Mouse (Mus musculus): ENCODE measurements at regions not wholly inside any gene's neighbourhood (a gene's known extent, or its start where the extent isn't known, plus 50 kb on each side); places are given as distances from the start of the nearest gene placed in this dataset.

GRCm38 (mm10) chr7:136016918-136017317 is 300.8 kb upstream of the Mki67 start:
- no peak for DNase-seq (ENCODE audit: extremely low spot score in 1 of 2, low spot score in 2 of 2)
- intact Hi-C loops (cut with DNase I), result no loop called here

GRCm38 (mm10) chr7:136020577-136020976 is 304.4 kb upstream of the Mki67 start:
- no peak for DNase-seq (ENCODE audit: extremely low spot score in 1 of 2, low spot score in 2 of 2)
- intact Hi-C loops (cut with DNase I), result no loop called here

DNA sequence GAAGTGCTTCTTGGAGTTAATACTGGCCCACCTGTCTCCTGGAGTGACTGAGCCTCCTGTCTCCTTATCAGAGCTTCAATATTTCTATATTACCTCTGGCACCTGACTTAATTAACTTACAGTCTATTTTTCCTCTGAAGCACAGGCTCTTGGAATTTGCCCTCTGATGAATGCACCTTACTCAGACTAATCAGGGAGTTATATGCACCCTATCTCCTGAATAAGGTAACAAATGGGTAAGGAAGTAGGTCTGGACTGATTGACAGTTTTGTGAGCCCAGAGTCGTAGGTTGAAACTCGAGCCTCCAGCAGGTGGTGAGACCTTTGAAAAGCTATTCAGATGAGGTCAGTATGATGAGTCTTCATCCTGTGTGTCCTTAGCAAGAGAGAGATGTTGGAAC is 304.9 kb upstream of the Mki67 start:
- intact Hi-C loops (cut with DNase I), result no loop called here

GRCm38 (mm10) chr7:136022781-136023448 is 306.8 kb upstream of the Mki67 start:
- intact Hi-C loops (cut with DNase I), result no loop called here
- no peak for DNase-seq (ENCODE audit: extremely low spot score in 1 of 2, low spot score in 2 of 2)

More for the DNA sequence above, 304.9 kb upstream of the Mki67 start:
- no peak for DNase-seq (ENCODE audit: extremely low spot score in 1 of 2, low spot score in 2 of 2)

GRCm38 (mm10) chr7:136026451-136026850 is 310.3 kb upstream of the Mki67 start:
- DNase-seq (ENCODE audit: extremely low spot score in 1 of 2, low spot score in 2 of 2), result peak in 1 of 2 experiments; percentile 16
- intact Hi-C loops (cut with DNase I), result no loop called here

DNA sequence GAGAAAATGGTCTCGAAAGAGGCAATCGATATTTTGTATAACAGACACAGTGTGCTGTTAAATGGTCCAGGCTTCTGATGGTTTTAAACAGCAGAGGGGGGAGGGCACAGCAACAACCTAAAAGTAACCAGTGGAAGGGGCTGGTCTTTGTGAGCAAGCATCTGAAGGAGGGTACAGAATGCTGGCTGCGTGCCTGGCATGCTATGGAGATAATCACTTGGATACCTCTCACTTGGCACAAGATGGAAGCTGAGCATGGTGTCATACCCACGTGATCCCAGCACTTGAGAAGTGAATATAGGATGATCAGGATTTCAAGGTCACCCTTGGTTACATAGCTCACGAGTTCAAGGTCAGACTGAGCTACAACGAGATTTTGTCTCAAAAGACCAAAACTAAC is 315.9 kb upstream of the Mki67 start:
- DNase-seq (ENCODE audit: extremely low spot score in 1 of 2, low spot score in 2 of 2), result no peak
- intact Hi-C loops (cut with DNase I), result no loop called here

GRCm38 (mm10) chr7:136033536-136033935 is 317.4 kb upstream of the Mki67 start:
- no peak for DNase-seq (ENCODE audit: extremely low spot score in 1 of 2, low spot score in 2 of 2)
- intact Hi-C loops (cut with DNase I), result no loop called here

DNA sequence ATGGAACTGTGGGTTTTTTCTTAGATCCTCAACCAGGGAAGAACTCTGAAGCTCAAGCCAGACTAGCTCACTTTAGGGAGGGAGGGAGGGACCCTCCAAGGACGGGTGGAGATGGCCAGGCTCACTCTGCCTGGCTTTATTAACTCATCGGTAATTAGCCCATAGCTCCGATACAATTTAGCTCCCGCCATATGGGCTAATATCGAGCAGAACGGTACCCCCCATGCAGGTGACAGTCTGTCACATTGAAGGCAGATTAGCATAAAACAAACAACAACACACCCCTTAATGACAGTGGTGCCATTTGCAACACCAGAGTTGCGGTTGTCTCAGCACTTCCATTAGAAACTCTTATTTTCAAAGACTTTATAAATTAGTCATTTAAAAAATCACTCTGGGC is 319.6 kb upstream of the Mki67 start:
- DNase-seq (ENCODE audit: extremely low spot score in 1 of 2, low spot score in 2 of 2), result no peak
- intact Hi-C loops (cut with DNase I), result no loop called here

GRCm38 (mm10) chr7:136038072-136038471 is 321.9 kb upstream of the Mki67 start:
- DNase-seq (ENCODE audit: extremely low spot score in 1 of 2, low spot score in 2 of 2), result no peak
- intact Hi-C loops (cut with DNase I), result no loop called here

DNA sequence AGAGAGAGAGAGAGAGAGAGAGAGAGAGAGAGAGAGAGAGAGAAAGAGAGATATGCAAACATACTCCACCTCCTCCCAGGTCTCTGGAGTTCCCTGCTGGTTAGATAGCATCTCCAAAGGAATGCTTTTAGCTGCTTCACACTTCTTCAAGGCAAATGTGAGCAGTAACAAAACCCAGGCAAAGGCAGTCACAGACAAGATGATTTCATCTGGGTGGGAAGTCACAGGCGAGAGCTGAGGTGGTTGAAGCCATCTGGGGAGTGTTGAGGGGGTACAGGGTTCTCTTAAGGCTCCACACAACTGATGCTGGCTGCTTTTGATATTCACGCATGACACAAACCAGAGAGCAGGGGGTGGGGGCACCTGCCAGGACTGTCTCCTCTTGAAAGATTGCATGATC is 322.7 kb upstream of the Mki67 start:
- intact Hi-C loops (cut with DNase I), result no loop called here
- DNase-seq (ENCODE audit: extremely low spot score in 1 of 2, low spot score in 2 of 2), result no peak

- DNase-seq (ENCODE audit: extremely low spot score in 1 of 2, low spot score in 2 of 2), result no peak
- intact Hi-C loops (cut with DNase I), result no loop called here
Observed at GRCm38 (mm10) chr7:136041921-136042320, 325.8 kb upstream of the Mki67 start.

DNA sequence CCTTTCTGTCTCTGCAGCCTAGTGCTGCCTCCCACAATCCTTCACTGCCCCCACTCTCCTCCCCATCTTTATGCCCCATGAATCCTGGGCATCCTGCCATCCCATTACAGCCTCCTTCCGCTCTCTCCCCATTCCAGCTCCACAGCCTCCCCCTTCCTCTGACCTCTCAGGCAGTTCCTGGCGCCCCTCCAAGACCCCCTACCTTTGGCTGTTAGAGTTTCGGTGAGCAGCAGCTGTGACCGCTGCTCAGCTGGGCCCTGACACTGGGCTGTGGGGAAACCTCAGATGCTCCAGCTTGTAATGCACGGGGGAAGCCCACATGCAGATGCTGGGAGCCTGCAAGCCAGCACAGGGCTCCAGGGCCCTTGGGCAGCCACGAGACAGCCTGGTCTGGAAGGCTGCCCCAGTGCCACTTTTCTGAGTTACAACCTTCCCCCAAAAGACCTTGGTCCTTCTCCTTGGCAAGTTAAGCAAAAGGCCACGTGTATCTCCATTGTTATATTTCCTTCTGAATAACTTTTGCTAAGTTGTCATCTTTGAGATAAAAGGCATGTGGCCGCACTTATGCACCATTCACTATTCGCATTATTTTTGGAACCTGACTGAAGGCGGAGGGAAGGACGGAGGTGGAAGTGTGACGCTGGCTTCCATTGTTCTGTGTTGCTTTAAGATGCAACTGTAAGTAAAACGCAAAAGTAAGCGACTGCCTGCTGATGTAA is 330.6 kb upstream of the Mki67 start:
- DNase-seq (ENCODE audit: extremely low spot score in 1 of 2, low spot score in 2 of 2), result peak; percentile 66 to 91
- intact Hi-C loops (cut with DNase I), result no loop called here

- no peak for DNase-seq (ENCODE audit: extremely low spot score in 1 of 2, low spot score in 2 of 2)
- intact Hi-C loops (cut with DNase I), result no loop called here
Observed at GRCm38 (mm10) chr7:136047364-136047945, 331.3 kb upstream of the Mki67 start.

DNA sequence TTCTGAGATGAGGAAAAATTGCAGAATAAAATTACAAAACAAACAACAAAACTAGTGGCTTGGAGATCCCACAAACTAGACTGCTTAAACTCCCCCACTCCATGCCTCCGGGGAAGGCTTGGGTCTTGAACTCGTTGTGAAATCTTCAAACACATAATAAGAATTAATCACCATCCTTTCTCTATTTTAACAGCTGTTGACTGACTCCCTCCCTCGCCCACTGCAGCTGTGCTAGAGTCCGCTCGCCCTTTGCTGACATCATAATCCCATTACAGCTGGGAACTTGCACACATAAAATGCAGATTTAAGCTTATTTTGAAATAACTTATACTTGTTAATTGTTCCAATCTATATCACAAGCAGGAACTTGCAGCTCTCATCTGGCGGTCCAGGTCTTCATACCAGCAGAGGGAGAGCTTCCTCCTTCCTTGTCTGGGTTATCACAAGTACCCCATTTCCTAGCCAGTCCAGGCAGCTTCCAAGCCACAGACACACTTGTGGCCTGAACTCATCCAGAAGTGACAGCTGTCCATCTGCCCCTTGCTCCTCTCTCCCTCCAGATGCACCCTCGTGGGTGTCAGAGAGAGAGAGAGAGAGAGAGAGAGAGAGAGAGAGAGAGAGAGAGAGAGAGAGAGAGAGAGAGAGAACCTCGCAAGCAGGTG is 332.9 kb upstream of the Mki67 start:
- intact Hi-C loops (cut with DNase I), result no loop called here
- no peak for DNase-seq (ENCODE audit: extremely low spot score in 1 of 2, low spot score in 2 of 2)

DNA sequence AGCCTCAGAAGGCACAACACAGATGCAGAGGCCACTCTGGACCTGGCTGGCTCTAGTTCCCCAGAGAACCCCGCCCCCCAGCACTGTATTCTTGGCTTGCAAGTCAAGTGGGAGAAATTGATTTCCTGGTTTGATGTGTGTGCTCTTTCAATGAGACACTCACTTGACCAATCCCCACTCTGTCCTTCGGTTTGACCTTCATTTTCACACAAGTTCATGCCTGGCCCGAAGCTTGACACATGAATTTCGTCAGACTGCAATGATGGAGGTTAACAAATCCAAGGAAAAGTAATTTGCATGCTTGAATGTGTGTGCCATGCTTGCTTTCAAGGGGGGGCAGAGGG is 333.4 kb upstream of the Mki67 start:
- DNase-seq (ENCODE audit: extremely low spot score in 1 of 2, low spot score in 2 of 2), result no peak
- intact Hi-C loops (cut with DNase I), result no loop called here

- peak in 1 of 2 experiments; percentile 23 for DNase-seq (ENCODE audit: extremely low spot score in 1 of 2, low spot score in 2 of 2)
Observed at GRCm38 (mm10) chr7:136050116-136050515, 334.0 kb upstream of the Mki67 start.

GRCm38 (mm10) chr7:136056876-136057484 is 340.8 kb upstream of the Mki67 start:
- intact Hi-C loops (cut with DNase I), result no loop called here
- DNase-seq (ENCODE audit: extremely low spot score in 1 of 2, low spot score in 2 of 2), result no peak

More at GRCm38 (mm10) chr7:136050116-136050515, 334.0 kb upstream of the Mki67 start:
- intact Hi-C loops (cut with DNase I), result loop anchor here (5.0 kb wide), 1 partner anchor 213 kb away; no protein-coding TSS in a partner anchor

DNA sequence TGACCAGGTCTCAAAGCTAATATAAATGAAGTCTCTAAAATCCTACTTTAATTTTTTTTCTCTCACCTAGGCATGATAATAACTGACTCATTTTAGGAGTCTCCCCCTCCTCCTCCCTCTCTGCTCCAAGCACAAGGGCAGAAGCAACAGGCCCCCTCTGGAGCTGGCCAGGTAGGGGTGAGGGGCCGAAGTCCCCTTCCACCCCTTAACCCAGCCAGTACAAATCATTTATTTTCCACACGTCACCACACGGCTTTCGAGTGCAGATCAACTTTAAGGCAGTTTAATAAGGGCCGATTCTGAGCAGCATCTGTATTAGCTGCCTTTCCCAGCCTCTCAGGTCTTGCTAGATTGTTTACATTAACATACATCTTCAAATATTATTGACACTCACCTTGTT is 342.2 kb upstream of the Mki67 start:
- no peak for DNase-seq (ENCODE audit: extremely low spot score in 1 of 2, low spot score in 2 of 2)
- intact Hi-C loops (cut with DNase I), result no loop called here

Measured in left cerebral cortex, postnatal 10 days (tissue).